Mouse (Mus musculus) heart, postnatal 25 days (tissue): ENCODE measurements at regions not wholly inside any gene's neighbourhood (a gene's known extent, or its start where the extent isn't known, plus 50 kb on each side); places are given as distances from the start of the nearest gene placed in this dataset.

Source experiments
- DNase-seq: peaks from one replicate; pipeline ENCODE4 v3.0.0; 2022; ENCODE audit warnings: low spot score
- intact Hi-C: fragments of 180-260 bp; cut with DNase I; formaldehyde crosslinking; loops from one replicate; pipeline ENCODE4 v1.15.1; 2025

DNA sequence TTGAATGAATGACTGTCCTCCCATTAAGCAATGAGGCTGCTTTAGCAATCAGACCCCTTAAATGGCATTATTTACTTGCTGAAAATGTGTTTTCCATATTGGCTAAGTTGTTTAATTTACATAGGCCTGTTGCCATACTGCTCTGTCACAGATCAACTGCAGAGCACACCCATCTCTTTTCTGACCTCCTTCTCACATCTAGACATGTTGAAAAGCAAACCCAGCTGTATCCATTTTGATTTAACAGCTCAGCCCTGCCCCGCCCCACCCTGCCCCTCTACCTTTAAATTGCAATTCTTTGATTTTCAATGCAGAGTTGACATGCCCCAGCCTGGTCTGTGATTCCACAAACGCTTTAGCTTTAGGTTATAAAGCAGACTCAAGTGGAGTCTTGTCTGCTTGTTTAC, 307.5 kb downstream of the Btg1 start:
- intact Hi-C loops = no loop called here
- DNase-seq = no peak

DNA sequence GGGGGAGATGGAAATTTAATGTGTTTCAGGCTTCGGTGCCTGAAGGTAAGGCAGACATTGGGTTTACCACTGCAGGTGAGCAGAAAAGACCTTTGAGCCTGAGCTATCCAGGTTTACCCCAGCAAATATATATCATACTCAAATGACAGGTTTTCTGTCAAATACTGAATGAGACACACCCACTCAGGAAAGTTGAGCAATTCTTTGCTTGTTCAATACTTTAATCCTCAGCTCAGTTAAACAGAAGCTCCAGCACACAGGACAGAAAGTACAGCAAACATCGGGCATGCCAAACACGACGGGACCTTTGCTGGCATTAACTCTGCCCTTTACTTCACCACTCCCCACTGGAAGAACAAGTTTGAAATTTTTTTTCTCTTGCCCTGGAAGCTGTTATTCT, 307.9 kb downstream of the Btg1 start:
- intact Hi-C loops = no loop called here
- DNase-seq = no peak

DNA sequence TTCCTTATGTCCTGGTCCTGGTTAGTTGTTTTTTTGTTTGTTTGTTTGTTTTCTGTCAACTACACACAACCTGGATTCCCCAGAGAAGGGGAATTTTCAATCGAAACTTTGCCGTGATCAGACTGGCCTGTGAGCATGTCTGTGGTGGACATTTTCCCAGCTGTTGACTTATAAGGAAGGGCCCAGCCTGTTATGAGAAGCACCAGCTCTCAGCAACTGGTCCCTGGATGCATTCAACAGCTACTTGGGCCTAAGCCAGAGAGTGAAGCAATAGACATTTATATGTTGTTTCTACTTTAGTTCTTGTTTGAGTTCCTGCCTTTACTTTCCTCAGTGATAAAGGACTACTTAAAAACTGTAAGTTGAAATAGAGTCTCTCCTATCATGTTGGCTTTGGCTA, 309.0 kb downstream of the Btg1 start:
- intact Hi-C loops = no loop called here
- DNase-seq = no peak

DNA sequence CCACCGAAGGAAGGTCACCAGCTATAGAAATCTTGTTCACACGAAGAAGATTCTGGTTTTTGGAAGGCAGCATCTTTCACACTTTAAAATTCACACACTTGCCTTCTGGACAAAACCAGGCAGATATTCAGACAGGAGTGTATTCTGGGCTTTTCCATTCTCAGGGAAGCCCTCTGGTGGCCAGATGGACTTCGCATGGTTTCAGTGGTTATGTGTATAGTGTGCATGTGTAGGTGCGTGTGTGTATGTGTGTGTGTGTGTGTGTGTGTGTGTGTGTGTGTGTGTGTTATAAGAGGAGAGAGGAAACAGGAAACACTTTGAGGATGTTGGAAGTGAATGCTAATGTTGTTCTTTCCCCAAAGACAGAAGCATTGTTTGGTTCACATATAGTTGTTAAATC, 317.9 kb downstream of the Btg1 start:
- no peak for DNase-seq

DNA sequence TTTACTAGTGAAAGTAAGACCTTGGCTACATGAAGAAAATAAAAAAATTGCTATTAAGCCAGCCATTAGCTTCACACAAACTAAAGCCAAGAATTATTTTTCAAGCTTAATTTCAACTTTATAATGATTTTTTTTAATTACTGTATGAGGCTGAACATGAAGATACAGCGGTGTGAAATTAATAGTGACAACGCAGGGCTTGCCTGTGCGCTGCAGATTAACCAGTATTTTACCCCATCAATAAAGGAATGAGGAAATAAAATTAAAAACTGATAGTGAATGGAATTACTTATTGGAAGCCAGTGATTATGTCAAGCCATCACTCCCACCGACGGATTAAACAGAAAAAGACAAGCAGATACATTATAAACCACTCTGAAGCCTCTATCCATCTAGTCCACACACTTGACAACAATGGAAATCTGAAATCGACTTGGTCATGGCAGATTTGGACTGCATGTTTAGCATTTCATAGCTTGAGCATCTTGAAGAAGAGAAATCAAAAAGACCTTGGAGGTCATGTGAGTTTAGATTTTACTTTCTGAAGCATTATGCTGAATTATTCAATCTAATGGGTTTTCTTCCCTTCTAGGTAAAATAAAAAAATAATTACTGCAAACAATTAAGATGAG, 324.2 kb downstream of the Btg1 start:
- intact Hi-C loops = no loop called here
- DNase-seq = no peak

More for the DNA sequence above, 317.9 kb downstream of the Btg1 start:
- intact Hi-C loops = loop anchor here (2.0 to 10.0 kb wide), 4 partner anchors 316 to 802 kb away; no protein-coding TSS in a partner anchor

DNA sequence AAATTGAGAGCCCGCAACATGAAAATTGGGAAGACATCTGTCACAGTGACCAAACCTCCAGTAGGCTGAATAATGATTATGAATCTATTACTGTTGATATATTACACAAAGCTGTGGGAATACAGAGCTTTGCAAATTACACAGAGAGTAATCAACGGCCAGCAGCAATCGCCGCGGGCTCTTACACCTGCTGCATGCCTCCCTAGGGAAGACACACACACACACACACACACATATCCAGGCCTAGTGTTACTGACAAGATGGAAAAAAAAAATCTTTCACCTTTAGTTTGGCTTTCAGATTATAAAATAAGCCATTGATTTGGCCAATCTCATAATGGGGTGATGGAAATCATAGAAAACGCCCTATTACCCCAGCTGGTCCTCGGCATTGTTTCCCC, 327.4 kb downstream of the Btg1 start:
- intact Hi-C loops = no loop called here
- no peak for DNase-seq

DNA sequence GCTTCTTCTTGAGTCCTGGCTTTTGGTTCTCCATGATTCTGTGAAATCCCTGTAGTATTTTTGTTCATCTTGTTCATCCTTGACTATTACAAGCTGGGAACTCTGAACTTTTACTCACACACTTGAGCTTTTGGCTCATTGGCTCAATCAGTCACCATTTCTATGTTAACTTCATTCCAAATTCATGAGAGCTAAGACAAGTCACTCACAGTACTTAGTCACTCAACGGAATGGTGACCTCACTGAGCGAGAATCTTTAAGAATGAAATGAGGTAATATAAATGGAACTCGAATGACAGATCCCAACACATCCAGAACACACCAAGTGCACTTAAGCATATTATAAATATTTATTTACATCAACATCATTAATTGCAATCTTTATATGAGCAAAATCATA, 331.2 kb downstream of the Btg1 start:
- DNase-seq = no peak
- intact Hi-C loops = no loop called here

DNA sequence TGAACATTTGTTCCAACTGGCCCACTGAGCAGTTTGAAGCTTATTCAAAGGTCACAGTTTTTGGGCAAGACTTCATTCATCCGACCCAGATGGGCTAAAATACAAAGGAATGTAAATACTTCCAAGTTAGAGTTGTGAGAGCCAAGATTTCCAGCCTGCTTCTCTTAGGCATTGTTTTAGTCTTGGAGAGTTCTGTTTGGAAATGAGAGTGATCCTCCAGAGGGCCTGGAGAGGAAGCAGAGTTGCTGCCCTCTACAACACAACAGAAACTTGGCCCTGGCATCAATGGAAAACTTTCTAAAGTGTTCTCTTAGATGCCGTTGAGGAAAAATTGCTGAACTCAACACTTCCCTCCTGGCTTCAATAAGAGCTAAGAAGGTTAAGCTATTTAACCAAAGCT, 332.1 kb downstream of the Btg1 start:
- DNase-seq = no peak
- intact Hi-C loops = no loop called here

DNA sequence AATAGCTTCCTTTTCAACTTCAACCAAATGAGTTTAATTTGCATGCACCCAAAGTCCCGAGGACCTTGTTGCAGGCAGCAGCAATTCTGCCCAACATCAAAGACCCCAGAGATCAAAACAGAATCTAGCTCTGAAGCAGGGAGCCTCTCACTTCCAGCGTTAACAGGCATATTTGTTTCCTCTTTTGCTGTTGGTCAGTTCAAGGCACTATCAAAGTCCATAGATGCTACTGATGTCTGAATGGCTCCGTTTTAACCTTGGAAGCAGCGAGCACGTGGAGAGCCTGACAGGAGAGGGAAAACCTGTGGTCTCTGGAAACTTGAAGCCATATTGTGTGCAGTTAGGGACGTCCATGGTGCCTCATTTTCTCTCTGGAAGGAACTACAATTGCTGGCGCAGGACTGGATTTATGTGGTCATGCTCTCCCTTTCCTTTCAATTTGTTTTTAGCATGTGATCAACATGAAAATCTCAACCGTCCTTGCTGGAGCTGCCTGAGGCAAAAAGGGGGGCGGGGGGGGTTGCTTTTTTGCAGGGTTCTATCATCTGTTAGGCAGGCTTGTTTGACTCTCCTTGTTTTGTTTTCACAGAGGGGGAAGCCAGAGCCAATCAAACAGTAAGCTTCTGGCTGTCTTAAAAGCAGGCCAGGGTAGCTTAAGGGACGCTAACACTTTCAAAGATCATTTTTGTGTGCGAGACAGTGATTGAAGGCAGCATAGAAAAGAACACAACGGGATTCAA, 338.4 kb downstream of the Btg1 start:
- no peak for DNase-seq
- intact Hi-C loops = no loop called here

DNA sequence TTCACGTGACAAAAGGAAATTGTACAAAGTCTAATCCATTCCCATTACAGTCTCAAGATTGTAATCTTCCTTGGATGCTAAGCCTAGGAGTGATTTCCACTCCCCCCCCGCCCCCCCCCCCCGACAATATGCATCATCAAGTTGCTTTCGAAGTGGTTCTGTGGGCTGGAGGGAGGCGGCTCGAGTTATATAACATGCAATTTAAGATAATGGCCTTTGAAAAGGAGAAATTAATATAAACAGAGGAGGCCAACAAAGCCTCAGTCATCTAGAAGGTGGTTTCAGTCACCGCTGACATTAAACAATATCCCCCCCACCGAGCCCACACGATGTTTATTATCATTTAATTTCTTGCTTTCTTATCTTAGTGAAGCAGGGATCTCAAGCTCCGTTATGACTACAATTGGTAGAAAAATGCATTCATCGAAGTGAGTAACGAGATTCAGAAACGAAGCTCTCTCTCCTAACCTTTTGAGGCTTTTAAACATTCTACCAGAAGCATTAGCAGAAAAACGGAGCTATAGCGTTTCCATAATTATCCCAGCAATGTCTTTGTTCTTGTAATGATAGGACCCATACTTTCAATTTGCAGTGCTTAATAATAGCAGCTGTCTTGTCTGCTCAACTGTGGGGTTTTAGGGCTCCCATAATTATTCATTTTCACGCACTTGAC, 339.1 kb downstream of the Btg1 start:
- intact Hi-C loops = no loop called here
- no peak for DNase-seq

DNA sequence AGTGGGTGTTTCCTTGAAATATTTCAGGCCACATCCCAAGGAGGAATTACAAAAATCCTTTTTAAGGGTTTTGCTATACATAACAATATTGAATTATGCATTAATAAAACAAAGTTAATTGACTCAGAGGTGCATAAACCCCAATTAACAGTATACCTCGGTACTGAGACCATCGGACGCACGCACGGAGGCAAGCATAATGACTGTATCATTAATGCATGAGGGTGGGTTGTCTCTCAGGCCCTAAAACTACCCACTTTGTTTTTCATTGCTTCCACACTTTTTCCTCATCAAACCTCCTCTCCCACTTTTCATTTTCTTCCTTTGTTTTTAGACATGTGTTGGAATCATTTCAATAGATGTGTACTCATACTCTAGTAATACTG, 339.6 kb downstream of the Btg1 start:
- intact Hi-C loops = no loop called here

DNA sequence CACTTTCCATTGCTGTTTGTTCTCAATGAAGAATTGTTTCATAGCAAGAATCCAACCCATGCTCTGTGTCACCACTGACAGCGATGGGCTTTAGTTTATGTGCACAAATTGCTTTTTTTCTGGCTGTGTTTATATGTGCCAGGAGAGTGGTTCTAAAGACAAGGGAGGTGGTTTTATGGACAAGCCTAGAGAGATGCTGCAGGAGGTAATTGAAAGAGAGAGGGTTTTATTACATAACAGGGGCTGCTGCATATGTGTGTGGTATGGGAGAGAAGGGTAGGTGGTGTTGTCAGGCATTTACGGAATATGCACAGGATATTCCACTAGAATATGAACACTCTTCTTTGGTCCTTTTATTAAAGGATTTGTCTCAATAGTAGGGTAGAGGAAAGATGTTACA, 340.2 kb downstream of the Btg1 start:
- no peak for DNase-seq
- intact Hi-C loops = no loop called here

More for the DNA sequence above, 339.6 kb downstream of the Btg1 start:
- DNase-seq = no peak

DNA sequence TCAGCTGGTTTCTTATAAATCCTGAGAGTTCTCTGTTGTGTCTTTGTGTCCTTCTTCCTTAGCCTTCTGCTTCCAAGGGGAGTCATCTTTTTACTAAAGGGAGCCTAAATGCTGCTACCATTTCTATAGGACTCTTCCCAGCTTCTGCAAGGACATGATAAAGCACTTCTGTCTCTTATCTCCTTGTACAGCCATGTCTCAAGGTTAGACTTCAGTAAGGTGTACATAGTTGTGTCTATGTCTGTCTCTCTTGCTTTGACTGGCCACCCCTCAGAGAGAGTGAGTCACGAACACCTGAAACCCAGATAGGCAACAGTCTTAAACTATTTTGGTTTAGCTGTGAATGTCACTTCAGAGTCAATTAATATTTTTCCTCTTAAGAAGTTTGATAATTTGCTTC, 353.0 kb downstream of the Btg1 start:
- intact Hi-C loops = no loop called here
- no peak for DNase-seq

DNA sequence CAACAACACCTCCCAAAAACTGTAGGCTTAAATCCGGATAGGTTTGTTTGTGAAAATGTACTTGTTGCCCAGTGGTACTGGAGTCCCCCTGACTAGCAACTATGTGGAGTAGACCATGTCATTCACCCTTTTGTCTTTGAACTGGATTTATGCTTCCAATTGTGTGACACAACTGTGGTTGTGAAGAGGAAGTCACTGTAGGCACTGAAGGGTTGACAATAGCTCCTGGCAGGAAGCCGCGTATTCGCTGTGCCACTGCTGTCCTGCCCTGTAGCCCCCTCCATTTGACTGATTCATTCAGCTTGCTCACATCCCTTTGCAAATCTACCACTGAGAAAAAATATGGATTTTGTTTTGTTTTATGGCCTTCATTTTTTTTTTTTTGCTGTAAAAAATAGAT, 353.9 kb downstream of the Btg1 start:
- DNase-seq = no peak
- intact Hi-C loops = no loop called here

DNA sequence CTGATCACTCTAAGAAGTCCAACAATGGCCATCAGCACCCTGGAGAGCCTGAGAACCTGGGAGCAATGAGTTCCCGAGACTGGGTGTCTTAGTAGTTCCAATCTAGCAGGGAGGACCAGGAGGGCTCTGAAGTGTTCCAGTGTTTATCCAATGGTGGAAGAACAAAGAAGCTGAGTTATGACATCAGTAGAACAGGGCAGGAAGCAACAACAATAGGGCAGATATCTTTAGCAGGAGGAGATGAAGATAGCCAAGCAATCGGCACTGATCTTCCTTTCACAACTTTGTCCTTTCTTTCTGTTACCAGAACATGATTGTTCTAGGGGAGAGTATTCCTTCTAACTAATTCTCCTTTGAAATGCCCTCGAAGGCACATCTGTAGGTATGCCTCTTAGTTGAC, 355.0 kb downstream of the Btg1 start:
- no peak for DNase-seq
- intact Hi-C loops = no loop called here

DNA sequence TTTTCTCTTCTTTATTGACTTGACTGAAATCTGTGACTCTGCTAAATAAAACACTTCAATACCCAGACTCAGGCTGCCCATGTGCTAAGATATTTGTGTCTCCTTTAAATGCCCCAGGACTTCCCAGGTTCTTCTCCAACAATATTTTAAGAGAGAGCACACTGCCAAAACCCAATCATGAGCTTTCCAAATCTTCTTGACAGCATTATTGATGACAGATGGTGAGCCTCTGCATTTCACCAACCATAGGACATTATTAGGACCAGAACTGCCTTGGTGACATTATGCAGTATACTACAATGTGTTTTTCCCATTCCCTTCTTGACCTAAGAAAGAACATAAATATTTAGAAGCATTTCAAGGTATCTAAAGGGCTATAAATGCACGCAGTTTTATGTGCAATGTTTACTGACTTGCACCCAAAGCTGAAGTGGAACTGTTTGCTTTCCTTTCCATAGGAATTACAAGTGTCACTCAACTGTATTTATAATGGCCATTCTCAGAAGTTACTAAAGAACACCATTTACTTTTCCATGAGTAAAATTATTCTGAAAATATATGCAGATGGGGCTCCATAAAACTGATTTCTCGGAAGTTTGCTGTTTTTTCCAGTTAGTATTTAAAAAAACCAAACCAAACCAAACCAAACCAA, 357.6 kb downstream of the Btg1 start:
- intact Hi-C loops = no loop called here
- DNase-seq = no peak

DNA sequence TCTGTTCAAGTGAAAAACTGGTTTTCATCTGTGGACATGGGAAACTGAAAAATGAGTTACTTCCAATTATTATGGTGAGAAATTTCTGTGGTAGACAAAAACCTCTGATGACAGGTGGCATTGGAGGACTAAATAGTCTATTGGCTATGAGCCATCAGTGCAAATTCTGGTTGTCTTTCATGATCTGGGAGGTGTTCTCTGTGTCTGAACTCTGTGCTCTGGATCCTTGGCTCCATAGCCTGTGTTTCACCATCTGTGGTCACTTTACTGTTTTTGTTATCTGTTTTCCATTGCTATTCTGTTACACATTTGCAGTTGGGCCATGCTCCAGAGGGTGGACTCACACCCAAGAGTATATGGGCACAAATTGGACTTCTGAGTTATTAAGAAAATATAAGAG, 359.9 kb downstream of the Btg1 start:
- DNase-seq = no peak
- intact Hi-C loops = no loop called here

DNA sequence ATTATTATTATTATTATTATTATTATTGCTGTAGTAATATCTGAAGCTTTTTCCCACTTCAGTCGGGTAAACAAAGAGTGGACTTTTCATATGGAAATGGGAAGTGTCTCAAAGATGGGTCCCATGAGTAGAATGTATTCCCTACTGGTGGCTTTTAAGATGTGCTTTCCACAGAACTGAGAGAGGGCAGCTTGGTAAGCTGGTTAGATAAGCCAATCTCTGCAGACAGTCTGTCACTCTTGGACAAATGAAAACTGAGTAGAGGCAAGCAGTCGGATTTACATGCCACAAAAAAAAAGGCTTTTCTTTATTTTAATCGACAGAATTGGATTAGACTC, 363.7 kb downstream of the Btg1 start:
- DNase-seq = no peak
- intact Hi-C loops = no loop called here

DNA sequence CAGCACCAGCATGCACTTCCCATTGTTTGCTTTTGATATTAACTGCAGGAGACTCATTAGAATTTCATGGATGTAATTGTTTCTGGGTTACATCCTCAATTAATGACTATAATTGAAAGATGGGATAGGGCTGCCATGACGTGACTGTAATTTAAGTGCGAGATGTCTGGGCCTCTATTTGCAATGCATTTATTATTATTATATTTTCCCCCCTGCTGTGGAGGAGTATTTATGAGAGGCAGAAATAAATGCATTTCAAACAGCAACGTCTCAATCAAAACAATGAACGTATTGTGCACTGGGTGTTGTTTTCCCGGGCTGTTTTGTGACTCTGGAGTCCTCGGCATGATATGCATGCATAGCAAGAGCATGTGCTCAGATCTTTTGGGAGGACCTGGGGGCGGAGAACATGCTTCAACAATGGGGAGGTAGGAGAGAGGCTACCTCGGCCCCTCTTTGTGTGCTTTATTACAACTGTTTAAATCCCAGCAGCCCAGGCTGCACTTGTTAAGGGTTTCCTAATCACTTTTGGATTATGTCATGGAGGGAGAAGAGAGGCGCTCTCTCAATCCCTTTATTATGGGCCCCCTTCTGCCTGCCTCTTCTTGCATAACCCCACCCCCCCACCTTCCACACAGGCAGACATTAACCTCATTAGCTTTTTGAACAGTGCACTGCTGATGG, 364.2 kb downstream of the Btg1 start:
- intact Hi-C loops = no loop called here
- DNase-seq = no peak

DNA sequence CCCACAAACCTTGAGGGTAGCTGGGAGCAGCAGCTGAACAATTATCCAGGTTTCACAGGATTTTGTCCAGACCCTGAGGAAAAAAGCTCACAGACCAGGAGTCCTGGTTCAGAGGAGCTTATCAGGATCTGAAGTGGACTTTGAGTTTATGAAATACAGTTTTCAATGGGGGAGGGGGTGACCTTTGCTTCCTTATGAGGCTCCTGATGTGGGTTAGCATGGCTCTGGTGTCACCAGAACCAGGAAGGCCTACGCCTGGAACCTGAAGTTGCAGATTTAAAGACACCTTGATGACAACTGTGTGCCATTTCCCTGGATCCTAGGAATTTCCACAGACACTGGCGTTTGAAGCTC, 364.7 kb downstream of the Btg1 start:
- intact Hi-C loops = no loop called here
- DNase-seq = no peak

DNA sequence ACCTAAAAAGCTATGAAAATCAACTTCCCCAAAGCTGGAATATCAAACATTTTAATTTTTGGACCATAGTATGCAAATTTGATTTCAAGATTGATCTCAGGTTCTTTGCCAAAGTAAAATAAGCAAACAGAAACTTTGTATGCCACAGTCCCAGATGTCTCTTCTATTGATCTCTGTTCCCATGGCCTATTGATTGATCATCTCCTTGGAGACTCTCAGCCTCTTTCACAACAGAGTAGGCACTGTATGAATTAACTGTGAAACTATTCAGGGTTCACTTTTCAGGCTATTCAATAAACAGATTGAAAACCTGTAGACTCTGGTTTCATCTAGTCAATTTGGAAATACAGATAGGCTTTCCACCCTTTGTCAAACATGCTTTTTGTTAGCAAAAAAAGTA, 384.1 kb downstream of the Btg1 start:
- DNase-seq = no peak
- intact Hi-C loops = no loop called here
